In genomic region chr2:61805541-61806345, GRCm38 (mm10) we compare ENCODE assay signal across 9 mouse cellular contexts. TPM values are rescaled to one million over a fixed set of nuclear protein-coding genes. Genes with fewer than 3 reads are reported as not detected.
A peak's percentile ranks its signal among the peaks of the same experiment; 100 is the strongest.
DNase-seq lines count a peak whose midpoint lies in the region; ATAC-seq and TF ChIP-seq lines count a peak whose summit lies in the region.
"Had no signal": no experiment of that assay in that cellular context is flagged by ENCODE, and none has a peak within 500 bp of the region (broad histone marks: within the 10 kb centered on the region; RNA-seq: fewer than 3 reads in every experiment).

No protein-coding gene starts in this region.

- peaks cover 17% of the 10 kb centered on the region for H3K4me1 ChIP-seq in spleen, adult 2 months (ENCODE audit: control insufficient read depth, insufficient read depth, insufficient read length)
- H3K4me1 ChIP-seq in hindbrain, embryonic 11.5 days (replicated peaks; ENCODE audit: control insufficient read depth, insufficient read depth, low read length), result peaks cover 5% of the 10 kb centered on the region
- peaks cover 10% of the 10 kb centered on the region; the same call in 1 of the 2 replicates for H3K4me1 ChIP-seq in midbrain, embryonic 11.5 days (ENCODE audit: control insufficient read depth, insufficient read depth, low read length)

- no peak overlapping the region for H3K9ac ChIP-seq in hindbrain, embryonic 11.5 days (ENCODE audit: low read depth, low read length)
- no peak overlapping the region for H3K9ac ChIP-seq in midbrain, embryonic 11.5 days (ENCODE audit: low read length)

- peaks cover 38% of the 10 kb centered on the region for H3K27me3 ChIP-seq in spleen, adult 2 months (ENCODE audit: control insufficient read depth, insufficient read depth, low read length)
- peaks cover 60% of the 10 kb centered on the region for H3K27me3 ChIP-seq in hindbrain, embryonic 11.5 days (ENCODE audit: control insufficient read depth, insufficient read depth, low read length)
- H3K27me3 ChIP-seq in midbrain, embryonic 11.5 days (ENCODE audit: control insufficient read depth, insufficient read depth, low read length), result peaks cover 86% of the 10 kb centered on the region

- H3K36me3 ChIP-seq in spleen, adult 2 months (ENCODE audit: control insufficient read depth, insufficient read depth, low read length), result no peaks in the 10 kb centered on the region
- H3K36me3 ChIP-seq in hindbrain, embryonic 11.5 days (ENCODE audit: control insufficient read depth, insufficient read depth, low read length), result no peaks in the 10 kb centered on the region
- H3K36me3 ChIP-seq in midbrain, embryonic 11.5 days (ENCODE audit: control insufficient read depth, insufficient read depth, low read length), result no peaks in the 10 kb centered on the region

- 3% methylated on average over 39 of the region's 39 CpGs for WGBS in spleen, adult 2 months
- WGBS in hindbrain, embryonic 11.5 days, result under 1% methylated on average over 39 of the region's 39 CpGs
- 1% methylated on average over 39 of the region's 39 CpGs for WGBS in midbrain, embryonic 11.5 days

- H3K4me2 ChIP-seq in hindbrain, embryonic 11.5 days (replicated peaks; ENCODE audit: low read depth, low read length), result no peak overlapping the region
- H3K4me2 ChIP-seq in midbrain, embryonic 11.5 days, result peak overlapping the region; percentile 26; the same call in 1 of the 2 replicates

- no peak overlapping the region for H3K27ac ChIP-seq in gastrocnemius, adult 2 months
- no peak overlapping the region for H3K27ac ChIP-seq in spleen, adult 2 months (ENCODE audit: insufficient read depth, low read length)
- no peak overlapping the region for H3K27ac ChIP-seq in hindbrain, embryonic 11.5 days (ENCODE audit: low read depth, low read length)
- H3K27ac ChIP-seq in midbrain, embryonic 11.5 days (ENCODE audit: low read depth, low read length), result no peak overlapping the region

- no peaks in the 10 kb centered on the region for H3K9me3 ChIP-seq in hindbrain, embryonic 11.5 days (ENCODE audit: control insufficient read depth, low read length)
- no peaks in the 10 kb centered on the region for H3K9me3 ChIP-seq in midbrain, embryonic 11.5 days (ENCODE audit: control insufficient read depth, low read length)

- peak; percentile 23 for ATAC-seq in hindbrain, embryonic 11.5 days (ENCODE audit: low FRiP score)
- ATAC-seq in midbrain, embryonic 11.5 days (ENCODE audit: low FRiP score), result 0 out of 2 replicates have a peak, but pooled peaks have one; percentile 15

- intact Hi-C loops in gastrocnemius, adult 2 months (cut with DNase I), result no loop called here
- intact Hi-C loops in gastrocnemius, postnatal 14 days (cut with DNase I; ENCODE audit: low total_unique reads), result no loop called here

- no peak for TF ChIP-seq CTCF in gastrocnemius, adult 2 months (IDR thresholded peaks at IDR 0.05)
- no peak for TF ChIP-seq CTCF in spleen, adult 2 months (IDR thresholded peaks at IDR 0.05; ENCODE audit: extremely low read depth, insufficient read depth, insufficient read length, insufficient replicate concordance)

- H3K4me3 ChIP-seq in gastrocnemius, adult 2 months, result peak overlapping the region; percentile 52
- H3K4me3 ChIP-seq in spleen, adult 2 months (ENCODE audit: extremely low read depth, insufficient read depth, insufficient read length), result peak overlapping the region; percentile 28
- no peak overlapping the region for H3K4me3 ChIP-seq in hindbrain, embryonic 11.5 days (ENCODE audit: low read depth, low read length)
- H3K4me3 ChIP-seq in midbrain, embryonic 11.5 days (ENCODE audit: low read depth, low read length), result no peak overlapping the region; the same call in 1 of the 2 replicates

- peak; percentile 21 for DNase-seq in gastrocnemius, adult 2 months
- DNase-seq in gastrocnemius, postnatal 14 days, result no peak
- no peak for DNase-seq in spleen, adult 2 months (ENCODE audit: low read depth in 1 of 2, low spot score in 2 of 2)
- DNase-seq in spleen, postnatal 36 days (ENCODE audit: low spot score in 2 of 2), result no peak
- peak; percentile 58 for DNase-seq in hindbrain, embryonic 11.5 days (ENCODE audit: low spot score)
- DNase-seq in midbrain, embryonic 11.5 days (ENCODE audit: low spot score, missing footprints), result no peak
- no peak for DNase-seq in urinary bladder, postnatal 10 days (ENCODE audit: low spot score)
- no peak for DNase-seq in ovary, adult 18-20 months (ENCODE audit: low spot score)

- no peak for TF ChIP-seq POLR2A in spleen, adult 2 months (IDR thresholded peaks at IDR 0.05; ENCODE audit: low read depth, low read length)

RNA-seq across cellular contexts. Expression of gene Tbr1, which starts 3.0 kb away (rescaled TPM):
- not detected for total RNA-seq in gastrocnemius, adult 2 months (2021)
- under 1 TPM in 1 of 2 experiments, not detected in 1; 0.10 TPM for total RNA-seq in gastrocnemius, postnatal 14 days (2021)
- 0.05 and 0.11 TPM in 2 replicates for polyA plus RNA-seq in spleen, adult 2 months (2012; rRNA removed)
- 0.11 TPM in 1 of 2 replicates, not detected in the other for polyA plus RNA-seq in hindbrain, embryonic 11.5 days (2014; fragmentation: Nextera tagmentation; extraction: Ambion mirVana)
- polyA plus RNA-seq in midbrain, embryonic 11.5 days (2014; fragmentation: Nextera tagmentation; extraction: Ambion mirVana), result 0.52 and 2.1 TPM in 2 replicates
- total RNA-seq: MEL had no signal

Comparison
In these comparisons a context has a peak if more than half of its experiments do, and no peak if none do; other contexts are left out.
1. DNase-seq: peak in gastrocnemius, adult 2 months (single experiment) and hindbrain, embryonic 11.5 days (single experiment); none in gastrocnemius, postnatal 14 days (single experiment), spleen, adult 2 months (0 of 2), spleen, postnatal 36 days (0 of 2), midbrain, embryonic 11.5 days (single experiment), urinary bladder, postnatal 10 days (single experiment) and ovary, adult 18-20 months (single experiment).
2. H3K4me3 ChIP-seq: peak in gastrocnemius, adult 2 months (single experiment) and spleen, adult 2 months (single experiment); none in hindbrain, embryonic 11.5 days (single experiment) and midbrain, embryonic 11.5 days (single experiment).